Mouse (Mus musculus): Measurements from ENCODE around the gene Krt35. TPM values are rescaled to one million over a fixed set of nuclear protein-coding genes. Genes with fewer than 3 reads are reported as not detected.

The Krt35 gene
- not detected in 2 replicates for polyA plus RNA-seq (2012)

- Histone ChIP-seq H3K27me3 (ENCODE audit: control insufficient read depth) (no peaks in the 10 kb centered on the region), H3K9me3 (ENCODE audit: control insufficient read depth, low read length) (no peaks in the 10 kb centered on the region), H3K4me1 (ENCODE audit: control insufficient read depth) (no peaks in the 10 kb centered on the region), H3K36me3 (ENCODE audit: control insufficient read depth) (no peaks in the 10 kb centered on the region), H3K4me3 (replicated peaks) (no peak within 1 kb of the TSS)
- TF ChIP-seq TAL1 (IDR thresholded peaks at IDR 0.05; ENCODE audit: low read length), result no peak
- no peak for TF ChIP-seq GATA1 (IDR thresholded peaks at IDR 0.05; ENCODE audit: low read length)
Measured at GRCm38 (mm10) chr11:100096141-100096540, at the start of gene Krt35. Gene Krt35 (minus strand): TSS chr11:100096241.

GRCm38 (mm10) chr11:100145104-100145503 lies 49.1 kb upstream of the Krt35 start:
- no peaks in the 10 kb centered on the region for H3K9me3 ChIP-seq (ENCODE audit: control insufficient read depth, low read length)
- H3K4me3 ChIP-seq (replicated peaks), result no peak overlapping the region
- H3K27me3 ChIP-seq (ENCODE audit: control insufficient read depth), result peaks cover 26% of the 10 kb centered on the region
- no peaks in the 10 kb centered on the region for H3K4me1 ChIP-seq (ENCODE audit: control insufficient read depth)
- no peak for TF ChIP-seq GATA1 (IDR thresholded peaks at IDR 0.05; ENCODE audit: low read length)
- no peak for TF ChIP-seq TAL1 (IDR thresholded peaks at IDR 0.05; ENCODE audit: low read length)
- H3K36me3 ChIP-seq (ENCODE audit: control insufficient read depth), result no peaks in the 10 kb centered on the region

- TF ChIP-seq TAL1 (IDR thresholded peaks at IDR 0.05; ENCODE audit: low read length) (no peak), GATA1 (IDR thresholded peaks at IDR 0.05; ENCODE audit: low read length) (no peak)
- Histone ChIP-seq H3K4me3 (replicated peaks) (no peak overlapping the region), H3K27me3 (ENCODE audit: control insufficient read depth) (peaks cover 17% of the 10 kb centered on the region), H3K9me3 (ENCODE audit: control insufficient read depth, low read length) (no peaks in the 10 kb centered on the region), H3K4me1 (ENCODE audit: control insufficient read depth) (no peaks in the 10 kb centered on the region), H3K36me3 (ENCODE audit: control insufficient read depth) (no peaks in the 10 kb centered on the region)
Measured at GRCm38 (mm10) chr11:100140966-100141365, 44.9 kb upstream of the Krt35 start.

- no peaks in the 10 kb centered on the region for H3K9me3 ChIP-seq (ENCODE audit: control insufficient read depth, low read length)
- H3K27me3 ChIP-seq (ENCODE audit: control insufficient read depth), result peaks cover 3% of the 10 kb centered on the region
- H3K4me3 ChIP-seq (replicated peaks), result no peak overlapping the region
- H3K4me1 ChIP-seq (ENCODE audit: control insufficient read depth), result peaks cover under 1% of the 10 kb centered on the region; the same call in 1 of the 2 replicates
- TF ChIP-seq TAL1 (IDR thresholded peaks at IDR 0.05; ENCODE audit: low read length), result no peak
- TF ChIP-seq GATA1 (IDR thresholded peaks at IDR 0.05; ENCODE audit: low read length), result no peak
- no peaks in the 10 kb centered on the region for H3K36me3 ChIP-seq (ENCODE audit: control insufficient read depth)
Measured at GRCm38 (mm10) chr11:100139391-100139790, 43.4 kb upstream of the Krt35 start.

- TF ChIP-seq GATA1 (IDR thresholded peaks at IDR 0.05; ENCODE audit: low read length), result no peak
- no peak for TF ChIP-seq TAL1 (IDR thresholded peaks at IDR 0.05; ENCODE audit: low read length)
- Histone ChIP-seq H3K27me3 (ENCODE audit: control insufficient read depth) (no peaks in the 10 kb centered on the region; the same call in 1 of the 2 replicates), H3K9me3 (ENCODE audit: control insufficient read depth, low read length) (no peaks in the 10 kb centered on the region)
Measured at GRCm38 (mm10) chr11:100138809-100139208, 42.8 kb upstream of the Krt35 start.

GRCm38 (mm10) chr11:100137693-100138092 lies 41.7 kb upstream of the Krt35 start:
- peaks cover 12% of the 10 kb centered on the region for H3K4me1 ChIP-seq (ENCODE audit: control insufficient read depth)
- no peaks in the 10 kb centered on the region for H3K36me3 ChIP-seq (ENCODE audit: control insufficient read depth)
- no peak overlapping the region for H3K4me3 ChIP-seq (replicated peaks)
- H3K9me3 ChIP-seq (ENCODE audit: control insufficient read depth, low read length), result no peaks in the 10 kb centered on the region
- H3K27me3 ChIP-seq (ENCODE audit: control insufficient read depth), result no peaks in the 10 kb centered on the region
- no peak for TF ChIP-seq TAL1 (IDR thresholded peaks at IDR 0.05; ENCODE audit: low read length)
- TF ChIP-seq GATA1 (IDR thresholded peaks at IDR 0.05; ENCODE audit: low read length), result no peak

More at GRCm38 (mm10) chr11:100138809-100139208, 42.8 kb upstream of the Krt35 start:
- Histone ChIP-seq H3K4me1 (ENCODE audit: control insufficient read depth) (peaks cover 6% of the 10 kb centered on the region), H3K4me3 (replicated peaks) (no peak overlapping the region), H3K36me3 (ENCODE audit: control insufficient read depth) (no peaks in the 10 kb centered on the region)

- no peak for TF ChIP-seq GATA1 (IDR thresholded peaks at IDR 0.05; ENCODE audit: low read length)
- H3K27me3 ChIP-seq (ENCODE audit: control insufficient read depth), result no peaks in the 10 kb centered on the region
- peaks cover 17% of the 10 kb centered on the region for H3K4me1 ChIP-seq (ENCODE audit: control insufficient read depth)
- H3K9me3 ChIP-seq (ENCODE audit: control insufficient read depth, low read length), result no peaks in the 10 kb centered on the region
- no peaks in the 10 kb centered on the region for H3K36me3 ChIP-seq (ENCODE audit: control insufficient read depth)
- H3K4me3 ChIP-seq (replicated peaks), result no peak overlapping the region
Measured at GRCm38 (mm10) chr11:100136559-100136958, 40.5 kb upstream of the Krt35 start.

- TF ChIP-seq GATA1 (IDR thresholded peaks at IDR 0.05; ENCODE audit: low read length), result no peak
- no peak for TF ChIP-seq TAL1 (IDR thresholded peaks at IDR 0.05; ENCODE audit: low read length)
- Histone ChIP-seq H3K36me3 (ENCODE audit: control insufficient read depth) (no peaks in the 10 kb centered on the region), H3K4me3 (replicated peaks) (no peak within 1 kb of the TSS), H3K27me3 (ENCODE audit: control insufficient read depth) (no peaks in the 10 kb centered on the region), H3K4me1 (ENCODE audit: control insufficient read depth) (peaks cover 18% of the 10 kb centered on the region), H3K9me3 (ENCODE audit: control insufficient read depth, low read length) (no peaks in the 10 kb centered on the region)
Measured at GRCm38 (mm10) chr11:100135731-100136130, 39.7 kb upstream of the Krt35 start, which contains the start of gene Krt15. Gene Krt15 (minus strand): TSS chr11:100135928.

GRCm38 (mm10) chr11:100124901-100125300 lies 28.9 kb upstream of the Krt35 start:
- H3K4me3 ChIP-seq (replicated peaks), result no peak overlapping the region
- no peaks in the 10 kb centered on the region for H3K9me3 ChIP-seq (ENCODE audit: control insufficient read depth, low read length)
- TF ChIP-seq TAL1 (IDR thresholded peaks at IDR 0.05; ENCODE audit: low read length) (no peak), GATA1 (IDR thresholded peaks at IDR 0.05; ENCODE audit: low read length) (no peak)
- no peaks in the 10 kb centered on the region for H3K36me3 ChIP-seq (ENCODE audit: control insufficient read depth)
- no peaks in the 10 kb centered on the region for H3K27me3 ChIP-seq (ENCODE audit: control insufficient read depth)
- H3K4me1 ChIP-seq (ENCODE audit: control insufficient read depth), result peaks cover 21% of the 10 kb centered on the region

GRCm38 (mm10) chr11:100121466-100121865 lies 25.4 kb upstream of the Krt35 start, which contains the start of gene Krt13:
Gene Krt13 (minus strand): TSS chr11:100121566.
- H3K36me3 ChIP-seq (ENCODE audit: control insufficient read depth), result no peaks in the 10 kb centered on the region
- H3K4me1 ChIP-seq (ENCODE audit: control insufficient read depth), result peaks cover 9% of the 10 kb centered on the region
- TF ChIP-seq TAL1 (IDR thresholded peaks at IDR 0.05; ENCODE audit: low read length) (no peak), GATA1 (IDR thresholded peaks at IDR 0.05; ENCODE audit: low read length) (no peak)
- H3K9me3 ChIP-seq (ENCODE audit: control insufficient read depth, low read length), result no peaks in the 10 kb centered on the region
- no peaks in the 10 kb centered on the region for H3K27me3 ChIP-seq (ENCODE audit: control insufficient read depth)
- H3K4me3 ChIP-seq (replicated peaks), result no peak within 1 kb of the TSS
